Mouse (Mus musculus) hematopoietic stem cell, adult 5-6 weeks (primary cell): ENCODE measurements around the gene Kdm2b. TPM values are rescaled to one million over a fixed set of nuclear protein-coding genes. Genes with fewer than 3 reads are reported as not detected.

ENCODE experiments used
- ATAC-seq, 2 experiments: fragments of 125-278 bp in 1 of 2; replicated peaks in 1 of 2; 2 replicates each; pipeline ENCODE4 v1.8.0; 2016 to 2017; ENCODE audit warnings: inconsistent platforms in 2 of 2, mild to moderate bottlenecking in 2 of 2, moderate number of reproducible peaks in 2 of 2, low read depth in 1 of 2, moderate TSS enrichment in 1 of 2; ENCODE audit not compliant: low FRiP score in 2 of 2, poor library complexity in 2 of 2, severe bottlenecking in 2 of 2, insufficient read depth in 1 of 2, low TSS enrichment in 1 of 2
- total RNA-seq: library from RNA; stranded (forward); fragments of 172-1452, 232-1000 nt; gene quantifications from 2 replicates; pipeline ENCODE4 v1.2.3, GENCODE M21; 2017

Gene Kdm2b
- total RNA-seq, 1 experiment from 2014 or later, result 70.8 TPM

GRCm38 (mm10) chr5:123015915-123016314 lies 26.3 kb upstream of the Kdm2b start:
- ATAC-seq, result no peak

GRCm38 (mm10) chr5:123014753-123015701 lies 25.4 kb upstream of the Kdm2b start, which contains the start of gene Orai1:
TSS of gene Orai1 (plus strand) at chr5:123015074.
- ATAC-seq, result peak; percentile 88

GRCm38 (mm10) chr5:123013599-123014315 lies 24.1 kb upstream of the Kdm2b start:
- 0 out of 4 replicates have a peak, but pooled peaks have one; percentile 31 to 38 for ATAC-seq

GRCm38 (mm10) chr5:123011705-123012104 lies 22.1 kb upstream of the Kdm2b start:
- ATAC-seq, result no peak

- no peak for ATAC-seq
Observed at GRCm38 (mm10) chr5:123010806-123011205, 21.2 kb upstream of the Kdm2b start.

- no peak for ATAC-seq
Observed at GRCm38 (mm10) chr5:123009873-123010272, 20.2 kb upstream of the Kdm2b start.

- ATAC-seq, result no peak
Observed at GRCm38 (mm10) chr5:123008877-123009493, 19.4 kb upstream of the Kdm2b start.

- no peak for ATAC-seq
Observed at GRCm38 (mm10) chr5:123005716-123006592, 16.3 kb upstream of the Kdm2b start.

GRCm38 (mm10) chr5:123000901-123001300 lies 11.3 kb upstream of the Kdm2b start:
- ATAC-seq, result no peak

GRCm38 (mm10) chr5:122997205-122998204 lies 7.9 kb upstream of the Kdm2b start:
- peak; percentile 38 to 58; a peak in 3 of 4 replicates for ATAC-seq

GRCm38 (mm10) chr5:122994910-122995309 lies 5.3 kb upstream of the Kdm2b start:
- no peak for ATAC-seq

GRCm38 (mm10) chr5:122994303-122994846 lies 4.8 kb upstream of the Kdm2b start:
- peak; percentile 88 to 92 for ATAC-seq

- ATAC-seq, result no peak
Observed at GRCm38 (mm10) chr5:122993811-122994210, 4.2 kb upstream of the Kdm2b start.

- ATAC-seq, result no peak
Observed at GRCm38 (mm10) chr5:122991350-122992004, 1.9 kb upstream of the Kdm2b start.
